Mouse (Mus musculus) embryo, embryonic 11 days (tissue): ENCODE data around the gene Rnf123.
A peak's percentile ranks its signal among the peaks of the same experiment; 100 is the strongest.

ENCODE experiments used
- DNase-seq: peaks from one replicate; pipeline ENCODE4 v3.0.0-alpha.2; 2015

Gene Rnf123

DNA sequence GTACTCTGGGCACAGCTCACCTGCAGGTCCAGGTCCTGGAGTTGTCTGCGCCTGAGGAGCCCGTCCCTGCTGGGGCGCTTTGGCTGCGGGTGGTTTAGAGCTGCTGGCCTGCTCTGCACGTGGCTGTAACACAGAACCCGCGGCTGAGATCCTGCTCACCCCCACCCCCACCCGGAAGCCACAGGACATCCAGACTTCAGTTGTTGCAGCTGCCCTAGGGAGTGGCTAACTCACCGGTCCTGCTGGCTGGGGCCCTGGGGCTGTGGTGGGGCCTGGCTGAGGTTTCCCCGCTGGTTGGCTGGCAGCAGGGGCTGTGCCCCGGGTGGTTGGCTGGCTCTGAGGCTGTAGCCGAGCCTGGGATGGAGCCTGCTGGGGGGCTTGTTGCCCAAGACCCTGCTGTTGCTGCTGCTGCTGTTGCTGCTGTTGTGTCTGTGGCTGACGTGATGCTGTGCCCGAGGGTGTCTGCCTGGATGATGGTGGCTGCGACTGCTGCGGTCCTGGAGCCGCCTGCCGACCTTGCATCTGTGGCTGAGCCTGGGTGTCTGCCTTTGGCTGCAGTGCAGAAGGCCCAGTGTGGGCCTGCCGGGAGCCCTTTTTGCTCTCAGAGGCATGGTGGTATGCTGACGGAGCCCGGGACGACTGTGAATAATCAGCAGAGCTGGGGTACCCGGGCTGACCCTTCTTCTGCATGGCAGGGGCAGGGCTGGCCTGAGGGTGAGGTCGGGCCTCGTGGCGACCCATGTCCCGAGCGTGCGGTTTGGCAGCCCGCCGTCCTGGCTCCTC lies 21.8 kb upstream of the Rnf123 start:
- DNase-seq, result peak; percentile 59

GRCm38 (mm10) chr9:108099619-108100018 lies 16.5 kb upstream of the Rnf123 start:
- no peak for DNase-seq

DNA sequence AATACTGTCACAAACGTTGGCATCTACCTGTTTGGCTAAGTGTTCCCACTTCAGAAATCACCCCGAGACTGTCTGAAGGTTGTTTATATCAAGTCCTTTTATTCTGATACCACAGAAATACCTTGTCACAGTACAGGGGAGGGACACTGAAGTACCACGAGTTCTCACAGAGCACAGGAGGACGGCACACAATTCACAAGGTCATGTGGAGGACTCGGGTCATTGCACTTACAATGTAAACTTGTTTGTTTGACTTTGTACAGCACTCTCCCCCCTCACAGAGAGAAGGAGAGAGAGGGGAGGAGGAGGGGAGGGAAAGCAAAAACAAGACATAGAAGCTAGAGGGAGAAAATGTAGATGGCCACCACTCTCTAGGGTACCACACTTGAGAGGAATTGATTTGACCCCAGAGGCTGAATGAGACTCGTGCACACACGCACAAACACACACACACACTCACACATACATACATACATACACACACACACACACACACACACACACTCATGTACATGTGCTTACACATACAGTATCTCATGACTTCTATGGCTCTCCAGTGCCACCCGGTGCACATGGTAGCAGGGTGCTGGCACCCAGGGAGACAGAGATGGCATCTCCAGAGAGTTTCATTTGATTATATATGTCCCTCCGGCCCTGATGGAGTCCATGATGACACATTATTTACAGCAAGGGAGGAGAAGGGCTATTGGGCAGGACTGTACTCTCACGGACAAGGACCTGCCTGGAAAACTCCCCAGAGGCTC lies 13.0 kb upstream of the Rnf123 start:
- DNase-seq, result no peak

DNA sequence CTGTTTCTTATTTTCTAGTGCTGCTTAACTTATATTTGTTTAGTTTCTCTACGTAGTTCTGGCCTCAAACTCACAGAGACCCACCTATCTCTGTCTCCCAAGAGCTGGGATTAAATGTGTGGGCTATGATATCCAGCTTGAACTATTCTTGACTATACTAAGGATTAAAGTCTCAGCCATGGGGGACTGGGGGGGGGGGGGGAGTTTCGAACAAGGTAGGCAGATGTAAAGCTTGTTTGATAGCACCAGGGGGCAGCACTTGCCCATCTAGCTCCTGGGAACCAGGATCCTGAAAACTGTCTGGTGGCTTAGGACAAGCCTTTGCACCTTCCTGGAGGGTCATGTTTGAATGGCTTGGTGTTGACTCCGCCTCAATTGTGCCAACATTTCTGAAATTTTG lies 12.4 kb upstream of the Rnf123 start:
- DNase-seq, result peak; percentile 85

DNA sequence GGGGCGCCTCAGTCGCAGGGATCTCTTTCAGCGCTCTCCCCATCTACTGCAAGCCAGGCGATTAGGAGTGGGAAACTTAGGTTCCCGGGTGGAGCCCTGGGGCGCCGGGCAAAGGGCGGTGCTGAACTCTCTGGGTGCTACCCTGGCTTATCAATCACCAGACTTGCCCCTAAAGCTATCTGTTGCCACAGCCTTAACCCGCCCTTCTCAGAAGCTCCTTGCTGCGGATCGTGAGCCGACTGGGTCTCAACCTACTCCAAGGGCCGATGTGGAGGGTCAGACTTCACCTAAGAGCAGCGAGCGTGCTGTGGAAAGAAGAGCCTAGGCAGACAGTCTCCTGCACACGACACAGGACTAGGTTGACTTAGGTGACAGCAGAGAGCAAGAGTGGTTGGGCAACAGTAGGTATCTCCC lies 11.9 kb upstream of the Rnf123 start:
- DNase-seq, result peak; percentile 41

GRCm38 (mm10) chr9:108094184-108094941 lies 11.2 kb upstream of the Rnf123 start, which contains the start of gene Apeh:
Apeh (minus strand) TSS chr9:108094606.
- DNase-seq, result peak; percentile 97

GRCm38 (mm10) chr9:108093586-108093985 lies 10.4 kb upstream of the Rnf123 start:
- no peak for DNase-seq

- no peak for DNase-seq
Observed at GRCm38 (mm10) chr9:108090611-108091120, 7.5 kb upstream of the Rnf123 start.

DNA sequence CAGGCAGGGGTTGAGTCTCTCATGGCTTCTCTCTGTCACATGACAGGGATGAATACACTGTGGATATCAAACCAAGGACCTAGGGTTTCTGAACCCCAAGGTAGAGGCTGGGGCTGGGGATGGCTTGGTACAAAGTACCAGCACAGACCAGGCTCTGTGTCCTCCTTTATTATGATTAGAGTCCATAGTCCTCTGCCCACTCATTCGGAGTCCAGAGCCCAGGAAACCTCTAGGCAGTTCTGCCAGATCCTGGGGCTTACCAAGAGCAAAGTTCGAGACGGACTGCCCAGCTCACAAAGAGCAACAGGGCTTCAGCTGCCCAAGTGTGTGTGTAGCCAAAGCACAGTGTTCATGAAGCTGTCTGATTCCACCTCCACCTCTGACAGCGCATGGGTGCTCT lies 2.1 kb upstream of the Rnf123 start:
- no peak for DNase-seq

GRCm38 (mm10) chr9:108083561-108083960 lies 415 bp upstream of the Rnf123 start:
- DNase-seq, result no peak

- DNase-seq, result no peak
Observed at GRCm38 (mm10) chr9:108082549-108082948, 597 bp downstream of the Rnf123 start.

GRCm38 (mm10) chr9:108080168-108080567 lies 3.0 kb downstream of the Rnf123 start, which contains the start of gene Mst1:
Mst1 (plus strand) TSS chr9:108080436.
- no peak for DNase-seq

- no peak for DNase-seq
Observed at GRCm38 (mm10) chr9:108073141-108073930, 9.8 kb downstream of the Rnf123 start.

- no peak for DNase-seq
Observed at GRCm38 (mm10) chr9:108072481-108072924, 10.6 kb downstream of the Rnf123 start.

GRCm38 (mm10) chr9:108071801-108072200 lies 11.3 kb downstream of the Rnf123 start:
- DNase-seq, result no peak

DNA sequence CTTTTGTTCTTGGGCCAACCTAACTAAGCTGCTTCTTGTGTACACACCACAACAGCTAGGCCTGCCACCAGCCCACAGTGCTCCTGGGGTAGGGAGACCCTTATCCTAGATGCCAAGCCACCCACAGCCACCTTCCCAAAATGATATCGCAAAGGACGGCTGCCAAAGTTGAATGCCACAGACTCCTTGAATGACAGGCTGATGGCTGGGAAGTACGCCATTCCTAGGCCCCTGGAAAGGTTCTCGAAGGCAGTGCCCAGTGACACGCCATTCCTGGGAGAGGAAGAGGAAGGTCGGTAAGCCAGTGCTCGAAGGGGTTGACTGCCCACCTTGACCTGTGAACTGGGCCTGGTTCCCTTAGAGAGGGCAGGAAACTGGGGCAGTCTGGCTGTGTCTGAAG lies 13.6 kb downstream of the Rnf123 start:
- no peak for DNase-seq

DNA sequence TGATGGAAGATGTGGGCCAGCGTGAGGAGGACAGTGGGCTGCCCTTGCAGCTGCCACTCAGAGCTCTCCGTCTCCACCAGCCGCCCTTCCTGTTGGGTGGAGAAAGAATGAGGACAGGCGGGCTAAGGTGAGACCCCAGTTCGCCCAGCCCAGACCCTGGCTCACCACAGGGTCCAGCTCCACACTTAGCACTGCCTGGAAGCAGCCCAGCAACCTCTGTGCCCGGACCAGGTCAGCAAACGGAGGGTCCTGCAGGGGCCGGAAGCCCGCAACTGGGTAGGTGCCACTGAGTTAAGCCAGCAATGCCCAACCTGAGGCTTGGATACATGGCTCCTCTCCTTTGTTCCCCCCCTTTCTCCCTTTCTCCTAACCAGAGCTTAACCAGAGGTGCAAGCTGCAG lies 14.1 kb downstream of the Rnf123 start:
- no peak for DNase-seq

DNA sequence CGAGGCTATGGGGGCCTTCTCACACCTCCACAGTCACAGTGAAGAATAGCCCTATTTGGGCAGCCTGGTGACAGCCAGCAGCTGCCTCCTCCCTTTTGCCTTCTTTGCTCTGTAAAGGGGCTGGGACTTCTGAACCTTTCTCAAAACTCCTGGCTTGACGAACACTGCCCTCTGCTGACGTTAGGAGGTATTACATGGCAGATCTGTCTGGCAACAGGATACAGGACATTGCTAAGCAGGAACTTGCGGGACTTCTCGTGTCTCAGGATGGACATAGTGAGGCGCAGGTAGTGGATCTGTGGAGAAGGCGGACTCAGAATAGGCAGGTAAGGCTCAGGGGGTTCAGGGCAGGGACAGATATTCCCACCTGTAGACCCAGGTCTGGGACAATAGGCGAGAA lies 15.2 kb downstream of the Rnf123 start:
- peak; percentile 85 for DNase-seq

GRCm38 (mm10) chr9:108067199-108067598 lies 15.9 kb downstream of the Rnf123 start:
- DNase-seq, result no peak

DNA sequence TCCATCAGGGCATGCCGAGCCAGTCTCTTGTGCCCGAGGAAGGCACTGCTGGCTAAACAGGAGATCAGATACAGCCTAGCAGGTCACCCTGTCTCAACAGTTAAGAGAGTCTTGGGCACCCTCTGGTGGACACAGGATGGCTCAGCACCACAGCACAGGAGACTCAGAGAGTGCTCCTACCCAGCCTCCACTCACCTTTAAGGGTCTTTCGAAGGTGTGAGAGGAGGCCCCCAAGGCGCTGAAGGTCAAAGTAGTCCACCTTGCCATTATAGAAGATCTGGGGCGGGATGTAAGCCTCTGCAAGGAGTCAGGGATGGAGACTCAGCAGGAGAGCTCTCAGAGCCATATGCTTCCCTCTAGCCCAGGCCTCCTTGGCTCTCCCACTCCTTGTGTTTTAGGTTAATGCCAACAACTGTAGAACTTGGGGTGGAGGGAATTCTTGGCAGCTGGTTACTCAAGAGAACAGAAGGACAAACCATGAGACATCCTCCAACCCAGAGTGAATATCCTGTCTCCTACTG lies 17.6 kb downstream of the Rnf123 start:
- peak; percentile 76 for DNase-seq

DNA sequence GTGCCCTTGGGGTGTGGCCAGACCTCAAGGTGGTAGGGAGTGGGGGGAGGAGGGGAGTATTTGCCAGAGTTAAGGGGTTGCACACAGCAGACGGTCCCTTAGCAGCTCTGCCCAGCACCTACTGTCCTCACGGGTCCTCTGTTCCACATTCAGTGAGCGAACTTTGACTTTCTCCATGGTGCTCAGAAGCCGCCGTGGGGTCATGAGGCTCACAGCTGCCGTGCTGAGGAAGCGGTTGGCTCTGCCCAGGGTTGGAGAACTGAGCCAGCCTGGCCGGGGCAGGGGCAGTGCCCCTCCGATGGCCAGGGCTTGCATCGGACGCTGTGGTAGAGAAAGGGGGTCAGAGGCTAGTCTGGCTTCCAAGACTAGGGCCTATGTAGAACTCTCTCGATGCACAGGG lies 19.8 kb downstream of the Rnf123 start:
- no peak for DNase-seq

DNA sequence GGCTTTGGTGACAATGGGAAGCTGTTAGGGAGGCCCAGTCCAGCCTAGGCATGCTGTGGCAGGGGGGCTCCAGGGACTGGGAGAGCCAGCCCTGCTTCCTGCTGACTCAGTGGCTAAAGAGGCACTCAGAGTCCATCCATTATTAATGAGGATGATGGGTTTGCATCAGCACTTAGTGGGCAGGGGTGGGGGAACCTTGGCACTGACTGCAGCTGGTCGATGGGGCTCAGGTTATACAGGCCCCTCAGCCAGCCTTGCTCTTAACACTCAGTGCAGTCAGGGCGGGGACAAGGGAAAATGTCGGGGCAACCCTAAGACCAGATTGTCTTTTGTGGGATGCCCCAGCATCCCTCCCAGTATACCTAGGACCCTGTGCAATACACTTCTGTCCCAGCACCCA lies 21.0 kb downstream of the Rnf123 start:
- DNase-seq, result no peak
